ENCODE assay signal across 10 mouse cellular contexts in genomic region chr4:88437917-88438316, GRCm38 (mm10). TPM values are rescaled to one million over a fixed set of nuclear protein-coding genes. Genes with fewer than 3 reads are reported as not detected.
DNase-seq lines count a peak whose midpoint lies in the region; ATAC-seq and TF ChIP-seq lines count a peak whose summit lies in the region.
"Had no signal": no experiment of that assay in that cellular context is flagged by ENCODE, and none has a peak within 500 bp of the region (broad histone marks: within the 10 kb centered on the region; RNA-seq: fewer than 3 reads in every experiment).

No protein-coding gene starts in this region.

- peaks cover 29% of the 10 kb centered on the region for H3K4me1 ChIP-seq in heart, embryonic 10.5 days
- H3K4me1 ChIP-seq in midbrain, embryonic 10.5 days: peaks cover 22% of the 10 kb centered on the region
- peaks cover 7% of the 10 kb centered on the region; the same call in 1 of the 2 replicates for H3K4me1 ChIP-seq in midbrain, embryonic 11.5 days (ENCODE audit: control insufficient read depth, insufficient read depth, low read length)
- peaks cover 16% of the 10 kb centered on the region for H3K4me1 ChIP-seq in limb, embryonic 13.5 days
- peaks cover 8% of the 10 kb centered on the region; the same call in 1 of the 2 replicates for H3K4me1 ChIP-seq in stomach, postnatal 0 days (replicated peaks; ENCODE audit: control insufficient read depth, insufficient read depth)

- peak overlapping the region; percentile 65; the same call in 1 of the 2 replicates for H3K4me3 ChIP-seq in heart, embryonic 10.5 days
- peak overlapping the region; percentile 57; the same call in 1 of the 2 replicates for H3K4me3 ChIP-seq in midbrain, embryonic 10.5 days
- H3K4me3 ChIP-seq in midbrain, embryonic 11.5 days (ENCODE audit: low read depth, low read length): no peak overlapping the region
- peak overlapping the region; percentile 47 for H3K4me3 ChIP-seq in limb, embryonic 13.5 days
- H3K4me3 ChIP-seq in stomach, postnatal 0 days (ENCODE audit: low read depth, low read length): peak overlapping the region; percentile 43; the same call in 1 of the 2 replicates

- H3K9ac ChIP-seq in midbrain, embryonic 11.5 days (ENCODE audit: low read length): no peak overlapping the region
- H3K9ac ChIP-seq in limb, embryonic 13.5 days: no peak overlapping the region
- H3K9ac ChIP-seq in stomach, postnatal 0 days (ENCODE audit: low read length): no peak overlapping the region

- no peak for DNase-seq in heart, embryonic 10.5 days (ENCODE audit: low spot score)
- no peak for DNase-seq in heart, postnatal 25 days (ENCODE audit: low spot score)
- DNase-seq in midbrain, embryonic 10.5 days (ENCODE audit: low spot score): no peak
- DNase-seq in midbrain, embryonic 11.5 days (ENCODE audit: low spot score, missing footprints): no peak
- no peak for DNase-seq in stomach, postnatal 0 days (ENCODE audit: low spot score)
- DNase-seq in ovary, postnatal 10 days (ENCODE audit: low spot score): no peak
- no peak for DNase-seq in natural killer cell, adult 2 months (ENCODE audit: low spot score in 2 of 2)
- DNase-seq: cerebellum, adult 8-10 months had no signal

- no peak for TF ChIP-seq EP300 in stomach, postnatal 0 days (optimal IDR thresholded peaks at IDR 0.05)

- no peak overlapping the region for H3K4me2 ChIP-seq in midbrain, embryonic 11.5 days
- peak overlapping the region; percentile 73 for H3K4me2 ChIP-seq in limb, embryonic 13.5 days (replicated peaks)
- peak overlapping the region; percentile 68 for H3K4me2 ChIP-seq in stomach, postnatal 0 days (replicated peaks; ENCODE audit: low read depth)

- no peak overlapping the region for H3K27ac ChIP-seq in heart, embryonic 10.5 days
- H3K27ac ChIP-seq in midbrain, embryonic 10.5 days (replicated peaks): no peak overlapping the region
- H3K27ac ChIP-seq in midbrain, embryonic 11.5 days (ENCODE audit: low read depth, low read length): no peak overlapping the region
- H3K27ac ChIP-seq in limb, embryonic 13.5 days: no peak overlapping the region
- H3K27ac ChIP-seq in stomach, postnatal 0 days (replicated peaks): 0 out of 2 replicates have a peak overlapping the region, but pooled peaks have one; percentile 36
- H3K27ac ChIP-seq: layer of hippocampus, adult 2 months had no signal

- H3K9me3 ChIP-seq in heart, embryonic 10.5 days: no peaks in the 10 kb centered on the region
- no peaks in the 10 kb centered on the region for H3K9me3 ChIP-seq in midbrain, embryonic 10.5 days (replicated peaks)
- no peaks in the 10 kb centered on the region for H3K9me3 ChIP-seq in midbrain, embryonic 11.5 days (ENCODE audit: control insufficient read depth, low read length)
- no peaks in the 10 kb centered on the region for H3K9me3 ChIP-seq in limb, embryonic 13.5 days
- H3K9me3 ChIP-seq in stomach, postnatal 0 days (ENCODE audit: control insufficient read depth, low read length): no peaks in the 10 kb centered on the region

- TF ChIP-seq CTCF in stomach, postnatal 0 days (IDR thresholded peaks at IDR 0.05; ENCODE audit: low read depth): no peak

- ATAC-seq in midbrain, embryonic 11.5 days (ENCODE audit: low FRiP score): no peak
- no peak for ATAC-seq in limb, embryonic 13.5 days (ENCODE audit: low FRiP score, low read depth)
- ATAC-seq in stomach, postnatal 0 days (ENCODE audit: low FRiP score, low TSS enrichment): no peak

- WGBS in heart, embryonic 10.5 days: 45% methylated on average over 2 of the region's 2 CpGs
- WGBS in midbrain, embryonic 10.5 days: 56% methylated on average over 2 of the region's 2 CpGs
- 49% methylated on average over 2 of the region's 2 CpGs for WGBS in midbrain, embryonic 11.5 days
- WGBS in limb, embryonic 13.5 days: 45% methylated on average over 2 of the region's 2 CpGs
- 20% methylated on average over 2 of the region's 2 CpGs for WGBS in stomach, postnatal 0 days

- no peaks in the 10 kb centered on the region for H3K36me3 ChIP-seq in heart, embryonic 10.5 days
- H3K36me3 ChIP-seq in midbrain, embryonic 10.5 days: no peaks in the 10 kb centered on the region
- H3K36me3 ChIP-seq in midbrain, embryonic 11.5 days (ENCODE audit: control insufficient read depth, insufficient read depth, low read length): no peaks in the 10 kb centered on the region
- no peaks in the 10 kb centered on the region for H3K36me3 ChIP-seq in limb, embryonic 13.5 days
- no peaks in the 10 kb centered on the region for H3K36me3 ChIP-seq in stomach, postnatal 0 days (ENCODE audit: control insufficient read depth, insufficient read depth, low read length)

- no peaks in the 10 kb centered on the region for H3K27me3 ChIP-seq in heart, embryonic 10.5 days (ENCODE audit: insufficient read depth, poor library complexity, severe bottlenecking)
- peaks cover 6% of the 10 kb centered on the region; the same call in 1 of the 2 replicates for H3K27me3 ChIP-seq in midbrain, embryonic 10.5 days (ENCODE audit: low read depth, poor library complexity, severe bottlenecking)
- no peaks in the 10 kb centered on the region for H3K27me3 ChIP-seq in midbrain, embryonic 11.5 days (ENCODE audit: control insufficient read depth, insufficient read depth, low read length)
- no peaks in the 10 kb centered on the region for H3K27me3 ChIP-seq in limb, embryonic 13.5 days
- no peaks in the 10 kb centered on the region for H3K27me3 ChIP-seq in stomach, postnatal 0 days (ENCODE audit: control insufficient read depth, insufficient read depth, low read length)

- intact Hi-C loops in heart, postnatal 25 days (cut with DNase I): loop anchor here (2.0 to 5.0 kb wide), 3 partner anchors 54 to 104 kb away; no protein-coding TSS in a partner anchor

RNA-seq across cellular contexts. Expression of gene Hacd4, which starts 0.8 kb away (rescaled TPM):
- 5.5 and 8.2 TPM in 2 replicates for polyA plus RNA-seq in heart, embryonic 10.5 days (2016; fragmentation: Nextera tagmentation; extraction: Ambion mirVana)
- 1 to 10 TPM; 5.3 to 5.9 TPM for total RNA-seq in heart, postnatal 25 days (2021)
- 3.7 and 4.3 TPM in 2 replicates for polyA plus RNA-seq in midbrain, embryonic 10.5 days (2016; fragmentation: Nextera tagmentation; extraction: Ambion mirVana)
- 3.7 and 4.4 TPM in 2 replicates for polyA plus RNA-seq in midbrain, embryonic 11.5 days (2014; fragmentation: Nextera tagmentation; extraction: Ambion mirVana)
- 6.8 TPM in 2 replicates for polyA plus RNA-seq in limb, embryonic 13.5 days (2015; fragmentation: Nextera tagmentation; extraction: Ambion mirVana)
- 8.5 and 9.2 TPM in 2 replicates for polyA plus RNA-seq in stomach, postnatal 0 days (2015; fragmentation: Nextera tagmentation; extraction: Ambion mirVana)
